Mouse (Mus musculus) monocyte, adult 2 months (primary cell): Measurements from ENCODE around the gene Pdrg1.

Experiments used
- DNase-seq, 2 experiments: peaks; one replicate each; pipeline ENCODE4 v3.0.0; 2022; ENCODE audit warnings: low spot score in 2 of 2, low read depth in 1 of 2

Gene Pdrg1

GRCm38 (mm10) chr2:152962091-152962793 lies 53.0 kb downstream of the Pdrg1 start, which contains the start of gene Ttll9:
TSS of gene Ttll9 (plus strand) at chr2:152962485.
- peak; percentile 20 to 56 for DNase-seq
